Mouse (Mus musculus) heart, embryonic 13.5 days (tissue): ENCODE measurements around the gene Ssbp3. TPM values are rescaled to one million over a fixed set of nuclear protein-coding genes. Genes with fewer than 3 reads are reported as not detected.

Experiments
- ATAC-seq: fragments of 200-750 bp; cut with Nextera tagmentation; 2 replicates; pipeline ENCODE4 v1.8.0; 2017; ENCODE audit warnings: moderate TSS enrichment; ENCODE audit not compliant: insufficient number of reproducible peaks, low FRiP score, low TSS enrichment; ENCODE audit errors: extremely low read depth
- H3K27ac ChIP-seq: fragments of 300-500 bp; sonication (generic); replicated peaks from 2 replicates; pipeline ENCODE4 v1.5.1; 2015; ENCODE audit warnings: moderate library complexity, mild to moderate bottlenecking, inconsistent platforms
- H3K27me3 ChIP-seq: fragments of 300-500 bp; sonication (generic); replicated peaks from 2 replicates; pipeline ENCODE4 v1.6.1; 2015; ENCODE audit warnings: mild to moderate bottlenecking, inconsistent platforms
- H3K36me3 ChIP-seq: fragments of 300-500 bp; sonication (generic); 2 replicates; pipeline ENCODE4 v1.6.1; 2015; ENCODE audit warnings: mild to moderate bottlenecking, inconsistent platforms
- H3K4me1 ChIP-seq: fragments of 300-500 bp; sonication (generic); 2 replicates; pipeline ENCODE4 v1.6.1; 2015; ENCODE audit warnings: inconsistent platforms
- H3K4me2 ChIP-seq: fragments of 300-500 bp; sonication (generic); 2 replicates; pipeline ENCODE4 v1.6.1; 2015; ENCODE audit warnings: inconsistent platforms, mild to moderate bottlenecking, moderate library complexity
- H3K4me3 ChIP-seq: fragments of 300-500 bp; sonication (generic); 2 replicates; pipeline ENCODE4 v1.5.1; 2015; ENCODE audit warnings: moderate library complexity, mild to moderate bottlenecking, inconsistent platforms
- H3K9ac ChIP-seq: fragments of 300-500 bp; sonication (generic); 2 replicates; pipeline ENCODE4 v1.6.1; 2015; ENCODE audit warnings: inconsistent platforms, mild to moderate bottlenecking, moderate library complexity
- H3K9me3 ChIP-seq: fragments of 300-500 bp; sonication (generic); 2 replicates; pipeline ENCODE4 v1.6.1; 2016; ENCODE audit warnings: inconsistent platforms
- WGBS: fragments of 180-500 bp; shearing (Covaris S2); methylation state at CpG from one replicate; pipeline ENCODE4 v1.1.7; 2015; ENCODE audit warnings: mixed read lengths; 5-methylcytosine and 5-hydroxymethylcytosine counted together
- polyA plus RNA-seq: library from polyadenylated mRNA; unstranded; fragments of >200 nt; fragmentation: Nextera tagmentation; extraction: Ambion mirVana; gene quantifications from 2 replicates; pipeline ENCODE4 v1.2.1, GENCODE M21; 2015

Ssbp3 gene
- polyA plus RNA-seq: 59.8 and 61.9 TPM in 2 replicates

GRCm38 (mm10) chr4:106910201-106911172 is at the start of gene Ssbp3:
Gene Ssbp3 (plus strand): TSS chr4:106910701.
- H3K4me2 ChIP-seq: peak within 1 kb of the TSS; percentile 97
- no peaks in the 10 kb centered on the region for H3K27me3 ChIP-seq
- under 1% methylated on average over 44 of the region's 51 CpGs for WGBS
- H3K36me3 ChIP-seq: peaks cover 20% of the 10 kb centered on the region
- ATAC-seq: peak; percentile 39
- H3K4me1 ChIP-seq: peaks cover 63% of the 10 kb centered on the region
- H3K9ac ChIP-seq: peak within 1 kb of the TSS; percentile 100
- peak within 1 kb of the TSS; percentile 100 for H3K27ac ChIP-seq
- no peaks in the 10 kb centered on the region for H3K9me3 ChIP-seq
- peak within 1 kb of the TSS; percentile 95 for H3K4me3 ChIP-seq

GRCm38 (mm10) chr4:106861871-106862270 is 48.6 kb upstream of the Ssbp3 start:
- H3K9me3 ChIP-seq: no peaks in the 10 kb centered on the region
- H3K4me3 ChIP-seq: no peak overlapping the region
- peaks cover 69% of the 10 kb centered on the region for H3K4me1 ChIP-seq
- peak overlapping the region; percentile 76 for H3K27ac ChIP-seq
- ATAC-seq: no peak
- no peaks in the 10 kb centered on the region for H3K36me3 ChIP-seq
- H3K9ac ChIP-seq: peak overlapping the region; percentile 62
- no peak overlapping the region for H3K4me2 ChIP-seq
- H3K27me3 ChIP-seq: no peaks in the 10 kb centered on the region
- WGBS: 55% methylated on average over 8 of the region's 8 CpGs

- Histone ChIP-seq H3K27me3 (no peaks in the 10 kb centered on the region), H3K9me3 (no peaks in the 10 kb centered on the region), H3K36me3 (no peaks in the 10 kb centered on the region), H3K4me1 (peaks cover 73% of the 10 kb centered on the region), H3K4me3 (no peak overlapping the region), H3K4me2 (no peak overlapping the region), H3K9ac (peak overlapping the region; percentile 62), H3K27ac (peak overlapping the region; percentile 76)
- WGBS: 23% methylated on average over 7 of the region's 7 CpGs
- no peak for ATAC-seq
These were observed 48.2 kb upstream of the Ssbp3 start for GRCm38 (mm10) chr4:106862317-106862716.

- Histone ChIP-seq H3K27me3 (no peaks in the 10 kb centered on the region), H3K4me3 (no peak overlapping the region), H3K4me1 (peaks cover 76% of the 10 kb centered on the region), H3K36me3 (no peaks in the 10 kb centered on the region), H3K27ac (peak overlapping the region; percentile 76), H3K9ac (peak overlapping the region; percentile 62), H3K9me3 (no peaks in the 10 kb centered on the region), H3K4me2 (no peak overlapping the region)
- WGBS: 55% methylated on average over 3 of the region's 3 CpGs
- no peak for ATAC-seq
These were observed 47.6 kb upstream of the Ssbp3 start for GRCm38 (mm10) chr4:106862767-106863370.

- Histone ChIP-seq H3K4me1 (peaks cover 77% of the 10 kb centered on the region), H3K4me3 (no peak overlapping the region), H3K4me2 (peak overlapping the region; percentile 18; the same call in 1 of the 2 replicates), H3K27ac (peak overlapping the region; percentile 62), H3K9ac (peak overlapping the region; percentile 69), H3K27me3 (no peaks in the 10 kb centered on the region), H3K36me3 (no peaks in the 10 kb centered on the region), H3K9me3 (no peaks in the 10 kb centered on the region)
- no peak for ATAC-seq
- WGBS: 23% methylated on average over 19 of the region's 19 CpGs
These were observed 44.9 kb upstream of the Ssbp3 start for GRCm38 (mm10) chr4:106865415-106866110.

- H3K27ac ChIP-seq: peak overlapping the region; percentile 62
- H3K9me3 ChIP-seq: no peaks in the 10 kb centered on the region
- H3K36me3 ChIP-seq: no peaks in the 10 kb centered on the region
- ATAC-seq: no peak
- no peak overlapping the region for H3K4me3 ChIP-seq
- no peaks in the 10 kb centered on the region for H3K27me3 ChIP-seq
- WGBS: 48% methylated on average over 5 of the region's 5 CpGs
- peaks cover 80% of the 10 kb centered on the region for H3K4me1 ChIP-seq
- no peak overlapping the region for H3K4me2 ChIP-seq
- H3K9ac ChIP-seq: peak overlapping the region; percentile 41; the same call in 1 of the 2 replicates
These were observed 44.1 kb upstream of the Ssbp3 start for GRCm38 (mm10) chr4:106866381-106866780.

GRCm38 (mm10) chr4:106866845-106867244 is 43.7 kb upstream of the Ssbp3 start:
- Histone ChIP-seq H3K9ac (peak overlapping the region; percentile 16; the same call in 1 of the 2 replicates), H3K36me3 (no peaks in the 10 kb centered on the region), H3K4me2 (0 out of 2 replicates have a peak overlapping the region, but pooled peaks have one; percentile 7), H3K4me3 (no peak overlapping the region), H3K9me3 (no peaks in the 10 kb centered on the region), H3K27ac (peak overlapping the region; percentile 62), H3K27me3 (no peaks in the 10 kb centered on the region), H3K4me1 (peaks cover 75% of the 10 kb centered on the region)
- 15% methylated on average over 7 of the region's 7 CpGs for whole genome bisulfite sequencing
- ATAC-seq: peak; percentile 44; the same call in 1 of the 2 replicates

- Histone ChIP-seq H3K27ac (peak overlapping the region; percentile 83), H3K9me3 (no peaks in the 10 kb centered on the region), H3K27me3 (no peaks in the 10 kb centered on the region), H3K4me1 (peaks cover 55% of the 10 kb centered on the region), H3K4me2 (peak overlapping the region; percentile 39), H3K4me3 (no peak overlapping the region), H3K9ac (peak overlapping the region; percentile 45; the same call in 1 of the 2 replicates), H3K36me3 (no peaks in the 10 kb centered on the region)
- WGBS: 15% methylated on average over 12 of the region's 12 CpGs
- peak; percentile 47; the same call in 1 of the 2 replicates for ATAC-seq
These were observed 41.6 kb upstream of the Ssbp3 start for GRCm38 (mm10) chr4:106868737-106869438.

GRCm38 (mm10) chr4:106869539-106869951 is 41.0 kb upstream of the Ssbp3 start:
- no peaks in the 10 kb centered on the region for H3K36me3 ChIP-seq
- no peaks in the 10 kb centered on the region for H3K9me3 ChIP-seq
- H3K4me3 ChIP-seq: no peak overlapping the region
- peak overlapping the region; percentile 45 for H3K9ac ChIP-seq
- ATAC-seq: no peak
- peak overlapping the region; percentile 83 for H3K27ac ChIP-seq
- 40% methylated on average over 3 of the region's 3 CpGs for WGBS
- H3K4me2 ChIP-seq: peak overlapping the region; percentile 39; the same call in 1 of the 2 replicates
- H3K4me1 ChIP-seq: peaks cover 53% of the 10 kb centered on the region
- H3K27me3 ChIP-seq: no peaks in the 10 kb centered on the region

- H3K27me3 ChIP-seq: no peaks in the 10 kb centered on the region
- H3K9ac ChIP-seq: no peak overlapping the region
- peaks cover 45% of the 10 kb centered on the region for H3K4me1 ChIP-seq
- ATAC-seq: 0 out of 2 replicates have a peak, but pooled peaks have one; percentile 17
- H3K9me3 ChIP-seq: no peaks in the 10 kb centered on the region
- H3K4me2 ChIP-seq: no peak overlapping the region
- H3K4me3 ChIP-seq: no peak overlapping the region
- H3K36me3 ChIP-seq: no peaks in the 10 kb centered on the region
- WGBS: 43% methylated on average over 2 of the region's 2 CpGs
- no peak overlapping the region for H3K27ac ChIP-seq
These were observed 39.9 kb upstream of the Ssbp3 start for GRCm38 (mm10) chr4:106870556-106870955.
